Mouse (Mus musculus) CH12.LX (cell line): ENCODE data around the gene Col5a1. TPM values are rescaled to one million over a fixed set of nuclear protein-coding genes. Genes with fewer than 3 reads are reported as not detected.

Source experiments
- DNase-seq: peaks from one replicate; pipeline ENCODE4 v3.0.0-alpha.2; 2013; ENCODE audit errors: extremely low read depth
- H3K27ac ChIP-seq: 2 replicates; pipeline ENCODE4 v1.5.1; 2012; ENCODE audit warnings: low read depth, mild to moderate bottlenecking, control low read depth, moderate library complexity; ENCODE audit not compliant: insufficient read depth
- H3K27me3 ChIP-seq: replicated peaks from 2 replicates; pipeline ENCODE3; 2012; ENCODE audit warnings: inconsistent platforms
- H3K36me3 ChIP-seq, 2 experiments: replicated peaks in 1 of 2; 2 replicates each; pipeline versions ENCODE3 to v1.6.1; 2012; ENCODE audit warnings: inconsistent platforms in 1 of 2, low read length in 1 of 2, mild to moderate bottlenecking in 1 of 2, mixed read lengths in 1 of 2, moderate library complexity in 1 of 2; ENCODE audit not compliant: control insufficient read depth in 1 of 2, insufficient read depth in 1 of 2
- H3K4me1 ChIP-seq, 2 experiments: 2 replicates each; pipeline ENCODE4 v1.6.1; 2012; ENCODE audit warnings: inconsistent platforms in 1 of 2, moderate library complexity in 1 of 2; ENCODE audit not compliant: insufficient read depth in 2 of 2, control insufficient read depth in 1 of 2
- H3K4me2 ChIP-seq: 2 replicates; pipeline ENCODE4 v1.6.1; 2012; ENCODE audit warnings: low read depth, mild to moderate bottlenecking, control low read depth; ENCODE audit not compliant: poor library complexity, insufficient read depth, severe bottlenecking
- H3K4me3 ChIP-seq, 3 experiments: fragments of 150-350 bp in 1 of 3; sonication (generic) in 1 of 3; replicated peaks in 1 of 3; 2 replicates each; pipeline versions ENCODE3 to v1.5.1; 2011 to 2012; ENCODE audit warnings: low read depth in 2 of 3, low read length in 2 of 3, mild to moderate bottlenecking in 2 of 3, moderate library complexity in 2 of 3, control low read depth in 1 of 3, improper control_type of control experiment in 1 of 3, inconsistent platforms in 1 of 3, mixed read lengths in 1 of 3; ENCODE audit not compliant: poor library complexity in 1 of 3
- H3K79me2 ChIP-seq: replicated peaks from 2 replicates; pipeline ENCODE4 v1.6.1; 2012; ENCODE audit warnings: mild to moderate bottlenecking, moderate library complexity; ENCODE audit not compliant: control insufficient read depth, poor library complexity, insufficient read depth, severe bottlenecking; ENCODE audit errors: extremely low read depth
- H3K9ac ChIP-seq: 2 replicates; pipeline ENCODE4 v1.6.1; 2012; ENCODE audit warnings: low read depth, mild to moderate bottlenecking, control low read depth, moderate library complexity; ENCODE audit not compliant: insufficient read depth
- H3K9me3 ChIP-seq: replicated peaks from 2 replicates; pipeline ENCODE3; 2012; ENCODE audit warnings: low read length, inconsistent platforms, mixed read lengths
- CHD1 ChIP-seq: IDR thresholded peaks from 2 replicates; pipeline ENCODE4 v1.6.1; 2012; ENCODE audit warnings: low read depth, low read length, improper control_type of control experiment, inconsistent platforms
- CHD2 ChIP-seq: IDR thresholded peaks from 2 replicates; pipeline ENCODE4 v1.6.1; 2011; ENCODE audit warnings: low read length, improper control_type of control experiment
- CTCF ChIP-seq, 2 experiments: IDR thresholded peaks in 1 of 2; conservative IDR thresholded peaks in 1 of 2; 2 replicates each; pipeline ENCODE4 v1.5.1; 2011 to 2012; ENCODE audit warnings: low read depth in 2 of 2, low read length in 2 of 2, improper control_type of control experiment in 1 of 2, inconsistent platforms in 1 of 2, mild to moderate bottlenecking in 1 of 2, moderate library complexity in 1 of 2
- ELF1 ChIP-seq: IDR thresholded peaks from 2 replicates; pipeline ENCODE4 v1.6.1; 2014; ENCODE audit warnings: low read depth, mild to moderate bottlenecking, inconsistent platforms, low read length, improper control_type of control experiment
- IRF4 ChIP-seq: IDR thresholded peaks from 2 replicates; pipeline ENCODE4 v1.6.1; 2014; ENCODE audit warnings: low read depth, mild to moderate bottlenecking, inconsistent platforms, low read length, improper control_type of control experiment
- MAFK ChIP-seq: IDR thresholded peaks from 2 replicates; pipeline ENCODE4 v1.6.1; 2011; ENCODE audit warnings: low read length, improper control_type of control experiment; ENCODE audit not compliant: insufficient replicate concordance
- MAX ChIP-seq: IDR thresholded peaks from 2 replicates; pipeline ENCODE4 v1.6.1; 2011; ENCODE audit warnings: low read length, improper control_type of control experiment
- MEF2A ChIP-seq: IDR thresholded peaks from 2 replicates; pipeline ENCODE4 v1.6.1; 2014; ENCODE audit warnings: low read depth, mild to moderate bottlenecking, inconsistent platforms, low read length, improper control_type of control experiment, borderline replicate concordance
- MXI1 ChIP-seq: IDR thresholded peaks from 2 replicates; pipeline ENCODE4 v1.6.1; 2011; ENCODE audit warnings: mild to moderate bottlenecking, low read depth, low read length, improper control_type of control experiment
- PAX5 ChIP-seq: IDR thresholded peaks from 2 replicates; pipeline ENCODE4 v1.6.1; 2012; ENCODE audit warnings: low read length, inconsistent platforms, mixed read lengths
- RAD21 ChIP-seq: IDR thresholded peaks from 2 replicates; pipeline ENCODE4 v1.6.1; 2011; ENCODE audit warnings: low read depth, mild to moderate bottlenecking, low read length, improper control_type of control experiment, moderate library complexity
- TBP ChIP-seq: conservative IDR thresholded peaks from 2 replicates; pipeline ENCODE4 v1.6.1; 2011; ENCODE audit warnings: low read depth, low read length, improper control_type of control experiment
- TCF12 ChIP-seq: IDR thresholded peaks from 2 replicates; pipeline ENCODE4 v1.6.1; 2014; ENCODE audit warnings: low read depth, mild to moderate bottlenecking, inconsistent platforms, low read length, improper control_type of control experiment
- UBTF ChIP-seq: IDR thresholded peaks from 2 replicates; pipeline ENCODE4 v1.6.1; 2012; ENCODE audit warnings: low read depth, mild to moderate bottlenecking, inconsistent platforms, low read length, improper control_type of control experiment, moderate library complexity
- USF1 ChIP-seq: IDR thresholded peaks from 2 replicates; pipeline ENCODE4 v1.6.1; 2014; ENCODE audit warnings: low read depth, mild to moderate bottlenecking, inconsistent platforms, low read length, improper control_type of control experiment
- USF2 ChIP-seq: conservative IDR thresholded peaks from 2 replicates; pipeline ENCODE4 v1.6.1; 2011; ENCODE audit warnings: low read depth, low read length, improper control_type of control experiment
- ZNF384 ChIP-seq: IDR thresholded peaks from 2 replicates; pipeline ENCODE4 v1.6.1; 2012; ENCODE audit warnings: low read depth, low read length, improper control_type of control experiment, inconsistent platforms
- dilution Hi-C: fragments of 300-500 bp; cut with MboI; formaldehyde crosslinking; loops from 2 replicates; pipeline ENCODE4 v1.14.3; 2020; ENCODE audit warnings: low sequenced_read_pairs; ENCODE audit not compliant: extremely low pct_unique_long_range_greater_than_20kb, extremely low pct_ligation_motif_present
- in situ Hi-C: fragments of 300-500 bp; cut with MboI; formaldehyde crosslinking; loops from 3 replicates; pipeline ENCODE4 v1.14.3; 2019; ENCODE audit warnings: low sequenced_read_pairs, low pct_ligation_motif_present, low pct_unique_long_range_greater_than_20kb, mixed read lengths
- polyA plus RNA-seq: library from polyadenylated mRNA; unstranded; fragments of >175 nt; gene quantifications from 2 replicates; pipeline ENCODE4 v1.2.1, GENCODE M21; 2012; ENCODE audit warnings: low read depth; ENCODE audit not compliant: insufficient read length
- total RNA-seq, 2 experiments: library from RNA; depleted of rRNA; stranded (reverse); fragments of 300-350 nt in 1 of 2; fragments of >200 nt in 1 of 2; gene quantifications; 2 replicates each; pipeline ENCODE4 v1.2.3; 2012 to 2014

The Col5a1 gene
- total and polyA plus RNA-seq, 3 experiments, result 0.04 TPM; not detected in 2

DNA sequence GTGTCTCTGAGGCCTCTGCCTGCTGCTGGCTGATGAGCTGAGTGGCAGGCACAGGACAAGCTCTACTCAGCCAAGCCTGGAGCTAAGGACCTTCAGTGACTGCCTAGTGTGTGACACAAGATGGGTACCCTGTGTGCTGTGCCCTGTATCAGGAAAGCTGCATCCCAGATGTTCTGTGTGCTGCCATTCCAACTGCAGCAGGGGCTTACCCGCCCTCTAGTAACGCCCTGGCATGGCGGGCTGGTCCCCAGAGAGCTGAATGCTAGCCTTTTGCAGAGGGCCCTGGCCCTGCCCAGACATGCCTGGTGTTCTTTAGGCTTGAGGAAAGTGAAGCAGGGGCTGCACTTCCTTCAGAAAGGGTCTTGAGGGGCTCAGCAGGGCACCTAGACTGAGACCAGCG lies 9.4 kb downstream of the Col5a1 start:
- in situ Hi-C loops, result no loop called here
- TF ChIP-seq USF2 (no peak), MEF2A (no peak), CHD1 (no peak), IRF4 (no peak), ZNF384 (no peak), TBP (no peak), PAX5 (no peak), RAD21 (no peak), ELF1 (no peak), CTCF (conservative IDR thresholded peaks at IDR 0.05 in 1 of 2, IDR thresholded peaks at IDR 0.05 in 1 of 2; ENCODE audit: low read depth in 2 of 2, low read length in 2 of 2) (no peak), MXI1 (no peak), CHD2 (no peak), USF1 (no peak), UBTF (no peak)
- Histone ChIP-seq H3K4me1 (peaks cover 0 to 9% of the 10 kb centered on the region in 2 experiments; a peak in 1 of 4 replicates), H3K79me2 (no peaks in the 10 kb centered on the region), H3K9me3 (no peaks in the 10 kb centered on the region), H3K9ac (no peak overlapping the region), H3K36me3 (no peaks in the 10 kb centered on the region), H3K27me3 (peaks cover 80% of the 10 kb centered on the region), H3K4me3 (no peak overlapping the region), H3K4me2 (no peak overlapping the region), H3K27ac (no peak overlapping the region)
- dilution Hi-C loops, result no loop called here
- DNase-seq, result no peak

DNA sequence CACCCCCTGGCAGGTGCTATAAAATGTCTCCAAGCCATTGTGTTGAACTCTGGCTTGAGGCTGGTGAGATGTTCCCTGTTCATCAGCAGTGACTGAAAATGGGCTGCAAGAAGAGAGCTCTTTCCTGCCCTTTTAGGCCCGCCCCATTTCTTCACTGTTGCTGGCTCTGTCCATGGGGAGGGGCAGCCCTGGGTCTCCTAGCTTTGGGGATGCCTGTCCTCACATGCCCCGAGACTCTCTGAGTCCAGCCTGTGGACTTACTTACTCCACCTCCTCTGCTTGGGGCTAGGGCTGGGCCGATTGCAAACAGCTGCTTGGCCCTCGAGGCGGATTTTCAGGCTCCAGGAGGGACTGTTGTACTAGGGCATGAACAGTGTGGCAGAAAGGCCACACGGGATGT lies 10.9 kb downstream of the Col5a1 start:
- peaks cover 0 to 9% of the 10 kb centered on the region in 2 experiments; a peak in 1 of 4 replicates for H3K4me1 ChIP-seq
- H3K27me3 ChIP-seq, result peaks cover 81% of the 10 kb centered on the region
- no peak overlapping the region for H3K27ac ChIP-seq
- H3K9me3 ChIP-seq, result no peaks in the 10 kb centered on the region
- no peak overlapping the region for H3K4me3 ChIP-seq
- TF ChIP-seq MAX (no peak), TCF12 (no peak), MAFK (no peak)
- no peaks in the 10 kb centered on the region for H3K79me2 ChIP-seq
- H3K36me3 ChIP-seq, result no peaks in the 10 kb centered on the region
- no peak overlapping the region for H3K4me2 ChIP-seq
- H3K9ac ChIP-seq, result no peak overlapping the region
- no peak for DNase-seq
- dilution Hi-C loops, result no loop called here
- in situ Hi-C loops, result no loop called here
